In the genomic region with DNA sequence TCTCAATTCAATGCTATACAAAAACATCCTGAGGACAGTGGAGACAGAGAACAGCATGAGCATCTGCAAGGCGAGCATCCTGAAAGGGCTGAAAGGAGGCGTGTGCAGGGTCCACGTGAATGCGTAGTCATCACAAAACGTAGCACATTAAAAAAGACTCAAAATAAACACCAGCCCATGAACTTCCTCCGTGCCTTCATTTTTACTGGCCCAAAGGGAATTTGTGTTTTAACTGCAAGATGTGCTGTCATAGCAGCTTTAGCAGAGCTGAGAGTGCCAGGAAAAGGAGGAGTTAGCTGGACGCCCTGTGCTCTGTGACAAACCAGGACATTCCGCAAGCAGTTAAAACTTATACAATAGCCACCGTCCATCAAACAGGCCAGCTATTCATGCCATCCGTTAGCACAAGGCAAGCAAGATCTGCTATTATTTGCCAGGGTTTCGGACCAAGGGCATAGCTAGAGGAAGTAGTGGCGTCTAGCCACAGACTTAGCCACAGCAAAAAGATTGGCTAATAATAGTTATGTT, we compare ENCODE assay signal across 9 mouse cellular contexts.
DNase-seq lines count a peak whose midpoint lies in the region; ATAC-seq and TF ChIP-seq lines count a peak whose summit lies in the region.
"Had no signal": no experiment of that assay in that cellular context is flagged by ENCODE, and none has a peak within 500 bp of the region (broad histone marks: within the 10 kb centered on the region; RNA-seq: fewer than 3 reads in every experiment).

No protein-coding gene starts in this region.

- no peak overlapping the region for H3K4me3 ChIP-seq in heart, adult 2 months
- no peak overlapping the region for H3K4me3 ChIP-seq in heart, embryonic 12.5 days
- H3K4me3 ChIP-seq in limb, embryonic 14.5 days (replicated peaks; ENCODE audit: low read length): no peak overlapping the region
- H3K4me3 ChIP-seq: liver, embryonic 15.5 days had no signal

- peak; percentile 21 to 35 for DNase-seq in heart, adult 2 months
- peak; percentile 6 for DNase-seq in heart, postnatal 25 days (ENCODE audit: low spot score)
- DNase-seq in limb, embryonic 14.5 days (ENCODE audit: low spot score): peak; percentile 36
- peak; percentile 61 for DNase-seq in skeletal muscle tissue, adult 2 months (ENCODE audit: low read depth, low spot score)
- DNase-seq in cerebellum, adult 9-11 months: no peak

- H3K9me3 ChIP-seq in heart, embryonic 12.5 days (replicated peaks): no peaks in the 10 kb centered on the region
- no peaks in the 10 kb centered on the region for H3K9me3 ChIP-seq in limb, embryonic 14.5 days (ENCODE audit: control insufficient read depth, low read length)
- H3K9me3 ChIP-seq: liver, embryonic 15.5 days had no signal

- H3K4me2 ChIP-seq in heart, embryonic 12.5 days: no peak overlapping the region
- 0 out of 2 replicates have a peak overlapping the region, but pooled peaks have one; percentile 1 for H3K4me2 ChIP-seq in limb, embryonic 14.5 days (replicated peaks; ENCODE audit: low read depth, low read length, severe bottlenecking)
- H3K4me2 ChIP-seq: liver, embryonic 15.5 days had no signal

- H3K79me2 ChIP-seq in heart, adult 2 months (replicated peaks; ENCODE audit: control insufficient read depth, insufficient read depth, low read length): no peaks in the 10 kb centered on the region

- TF ChIP-seq CTCF in heart, adult 2 months (IDR thresholded peaks at IDR 0.05): no peak

- peak overlapping the region; percentile 7 for H3K27ac ChIP-seq in heart, adult 2 months
- H3K27ac ChIP-seq in heart, embryonic 12.5 days (ENCODE audit: poor library complexity, severe bottlenecking): no peak overlapping the region
- H3K27ac ChIP-seq in limb, embryonic 14.5 days (replicated peaks; ENCODE audit: low read depth, low read length): no peak overlapping the region
- H3K27ac ChIP-seq: liver, embryonic 15.5 days had no signal

- 30% methylated on average over 12 of the region's 12 CpGs for WGBS in heart, adult 2 months
- 62% methylated on average over 12 of the region's 12 CpGs for WGBS in heart, embryonic 12.5 days
- WGBS in limb, embryonic 14.5 days: 44% methylated on average over 12 of the region's 12 CpGs

- H3K4me1 ChIP-seq in heart, adult 2 months (ENCODE audit: control insufficient read depth, insufficient read depth, low read length): peaks cover 3% of the 10 kb centered on the region
- H3K4me1 ChIP-seq in heart, embryonic 12.5 days (replicated peaks): no peaks in the 10 kb centered on the region
- peaks cover 6% of the 10 kb centered on the region for H3K4me1 ChIP-seq in limb, embryonic 14.5 days (ENCODE audit: control insufficient read depth, insufficient read depth, low read length)

- intact Hi-C loops in heart, adult 2 months (cut with DNase I): loop anchor here (5.0 kb wide), 1 partner anchor 77 kb away; no protein-coding TSS in a partner anchor
- intact Hi-C loops in heart, postnatal 25 days (cut with DNase I): loop anchor here (5.0 kb wide), 1 partner anchor 77 kb away; no protein-coding TSS in a partner anchor

- no peak for TF ChIP-seq EP300 in heart, adult 2 months (IDR thresholded peaks at IDR 0.05; ENCODE audit: insufficient read depth, low read depth, low read length)

- ATAC-seq in heart, embryonic 12.5 days (ENCODE audit: insufficient number of reproducible peaks, low FRiP score): no peak
- ATAC-seq in common myeloid progenitor, adult 5-6 weeks (replicated peaks; ENCODE audit: low read depth, poor library complexity, severe bottlenecking): peak; percentile 76
- 0 out of 2 replicates have a peak, but pooled peaks have one; percentile 37 for ATAC-seq in limb, embryonic 14.5 days (ENCODE audit: low FRiP score, low read depth)
- ATAC-seq in erythroid progenitor cell, adult 5-6 weeks (replicated peaks; ENCODE audit: low FRiP score, poor library complexity, severe bottlenecking): no peak

- no peak for TF ChIP-seq POLR2A in heart, adult 2 months (IDR thresholded peaks at IDR 0.05; ENCODE audit: insufficient read depth, low read depth, low read length)
- no peak for TF ChIP-seq POLR2A in limb, embryonic 14.5 days (IDR thresholded peaks at IDR 0.05; ENCODE audit: borderline replicate concordance, extremely low read depth, insufficient read depth, insufficient read length)

- no peaks in the 10 kb centered on the region for H3K27me3 ChIP-seq in heart, adult 2 months (ENCODE audit: control insufficient read depth, insufficient read depth, low read length)
- no peaks in the 10 kb centered on the region; the same call in 1 of the 2 replicates for H3K27me3 ChIP-seq in heart, embryonic 12.5 days (replicated peaks)
- H3K27me3 ChIP-seq in limb, embryonic 14.5 days (ENCODE audit: control insufficient read depth, insufficient read depth, low read length): no peaks in the 10 kb centered on the region
- H3K27me3 ChIP-seq: liver, embryonic 15.5 days had no signal

- no peak overlapping the region for H3K9ac ChIP-seq in heart, adult 2 months (ENCODE audit: low read depth, low read length)
- no peak overlapping the region for H3K9ac ChIP-seq in heart, embryonic 12.5 days
- H3K9ac ChIP-seq in limb, embryonic 14.5 days (ENCODE audit: low read depth, low read length, severe bottlenecking): no peak overlapping the region
- H3K9ac ChIP-seq: liver, embryonic 15.5 days had no signal

- no peaks in the 10 kb centered on the region for H3K36me3 ChIP-seq in heart, adult 2 months (ENCODE audit: control insufficient read depth, insufficient read depth, low read length)
- H3K36me3 ChIP-seq in heart, embryonic 12.5 days: no peaks in the 10 kb centered on the region
- no peaks in the 10 kb centered on the region for H3K36me3 ChIP-seq in limb, embryonic 14.5 days (ENCODE audit: control insufficient read depth, insufficient read depth, low read length)
- H3K36me3 ChIP-seq: liver, embryonic 15.5 days had no signal

Comparison
In these comparisons a context has a peak if more than half of its experiments do, and no peak if none do; other contexts are left out.
1. ATAC-seq: peak in common myeloid progenitor, adult 5-6 weeks (single experiment) and limb, embryonic 14.5 days (single experiment); none in heart, embryonic 12.5 days (single experiment) and erythroid progenitor cell, adult 5-6 weeks (single experiment).